1 mouse cellular context compared by ENCODE assay signal in the genomic region with DNA sequence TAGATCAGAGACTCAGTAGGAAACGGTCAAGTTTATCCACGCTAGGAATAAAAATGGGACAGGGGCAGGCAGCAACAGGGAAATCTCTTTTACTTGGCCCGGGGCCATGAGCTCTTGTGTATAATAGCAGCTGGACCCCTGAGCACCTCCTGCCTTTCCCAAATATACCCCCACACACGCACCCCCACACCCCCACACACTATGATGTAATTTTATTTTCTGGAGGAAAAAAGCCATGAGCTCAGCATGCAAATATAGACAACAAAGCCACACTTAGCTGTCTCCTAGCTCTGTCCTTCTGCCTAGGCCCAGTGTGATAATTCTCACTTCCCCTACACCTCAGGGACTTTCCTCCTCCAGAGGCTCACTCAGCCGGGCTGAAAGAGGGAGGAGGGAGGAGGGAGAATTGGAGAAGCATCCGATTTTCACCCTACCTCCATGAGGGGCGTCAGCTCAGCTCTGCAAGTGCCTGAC.
TF ChIP-seq lines count a peak whose summit lies in the region.

No protein-coding gene starts in this region.

TF ChIP-seq in MEL, 35 proteins besides CTCF, POLR2A, EP300 and RAD21:
- no peak for TF ChIP-seq BHLHE40 (IDR thresholded peaks at IDR 0.05; ENCODE audit: borderline replicate concordance, low read depth, low read length)
- TF ChIP-seq TAL1 (IDR thresholded peaks at IDR 0.05; ENCODE audit: low read length): no peak
- TF ChIP-seq JUND (IDR thresholded peaks at IDR 0.05; ENCODE audit: low read depth, low read length): no peak
- no peak for TF ChIP-seq ELF1 (IDR thresholded peaks at IDR 0.05; ENCODE audit: low read depth, low read length)
- TF ChIP-seq POLR2AphosphoS2 (IDR thresholded peaks at IDR 0.05; ENCODE audit: low read length): no peak
- no peak for TF ChIP-seq ZC3H11A (IDR thresholded peaks at IDR 0.05; ENCODE audit: low read depth, low read length)
- no peak for TF ChIP-seq CHD1 (IDR thresholded peaks at IDR 0.05; ENCODE audit: low read depth, low read length)
- no peak for TF ChIP-seq ETS1 (IDR thresholded peaks at IDR 0.05; ENCODE audit: low read depth, low read length)
- TF ChIP-seq HCFC1 (IDR thresholded peaks at IDR 0.05; ENCODE audit: low read depth, low read length): no peak
- TF ChIP-seq RCOR1 (IDR thresholded peaks at IDR 0.05; ENCODE audit: low read depth, low read length): no peak
- no peak for TF ChIP-seq MYC (IDR thresholded peaks at IDR 0.05; ENCODE audit: low read depth, low read length)
- no peak for TF ChIP-seq KAT2A (conservative IDR thresholded peaks at IDR 0.05; ENCODE audit: low read depth, low read length)
- no peak for TF ChIP-seq NRF1 (IDR thresholded peaks at IDR 0.05; ENCODE audit: insufficient read depth, low read depth, low read length, poor library complexity, severe bottlenecking)
- no peak for TF ChIP-seq UBTF (IDR thresholded peaks at IDR 0.05; ENCODE audit: borderline replicate concordance, insufficient read depth, low read depth, low read length)
- TF ChIP-seq GATA1 (IDR thresholded peaks at IDR 0.05; ENCODE audit: low read depth, low read length): no peak
- TF ChIP-seq SMC3 (IDR thresholded peaks at IDR 0.05; ENCODE audit: low read depth, low read length): no peak
- TF ChIP-seq MEF2A (IDR thresholded peaks at IDR 0.05; ENCODE audit: extremely low read depth, insufficient replicate concordance, low read depth, low read length, poor library complexity, severe bottlenecking): no peak
- TF ChIP-seq MAZ (IDR thresholded peaks at IDR 0.05; ENCODE audit: low read depth, low read length): no peak
- no peak for TF ChIP-seq USF2 (IDR thresholded peaks at IDR 0.05; ENCODE audit: borderline replicate concordance in 1 of 2, insufficient read depth in 1 of 2, low read depth in 1 of 2, low read length in 2 of 2)
TF ChIP-seq in MEL: peak in this region for 0.
